Mouse (Mus musculus): ENCODE data around the gene Cd38. TPM values are rescaled to one million over a fixed set of nuclear protein-coding genes. Genes with fewer than 3 reads are reported as not detected.

Cd38 gene
- total RNA-seq, 1 experiment from 2014 or later, result 1.2 TPM

Other genes starting within 250 kb of the Cd38 start
- gene Cc2d2a, start 206.2 kb upstream of the Cd38 start, total RNA-seq (2017), result 5.3 TPM in 2 replicates
- gene Bst1, start 49.7 kb upstream of the Cd38 start, total RNA-seq (2017), result 3.8 and 4.1 TPM in 2 replicates
- 77.0 and 97.2 TPM in 2 replicates for gene Fbxl5, start 46.9 kb upstream of the Cd38 start, total RNA-seq (2017)
- gene Gm7879, start 44.6 kb downstream of the Cd38 start, total RNA-seq (2017), result 0.89 and 3.2 TPM in 2 replicates
- gene Fgfbp1, start 113.2 kb downstream of the Cd38 start, total RNA-seq (2017), result not detected in 2 replicates
- 3.3 and 6.4 TPM in 2 replicates for gene Prom1, start 233.5 kb downstream of the Cd38 start, total RNA-seq (2017)